Mouse (Mus musculus): Measurements from ENCODE around the gene Mapk8. TPM values are rescaled to one million over a fixed set of nuclear protein-coding genes. Genes with fewer than 3 reads are reported as not detected.
"Not testable (repeated sequence)": the region's sequence is repeated elsewhere in the genome, so short reads cannot be mapped to it uniquely, and the experiment has no call there.

The Mapk8 gene
- polyA plus RNA-seq, 1 experiment from 2014 or later = 55.6 TPM

- Histone ChIP-seq H3K9ac (replicated peaks; ENCODE audit: low read depth, low read length) (no peak overlapping the region), H3K36me3 (ENCODE audit: control insufficient read depth, insufficient read depth, low read length) (no peaks in the 10 kb centered on the region), H3K27ac (ENCODE audit: low read depth, low read length) (no peak overlapping the region), H3K27me3 (ENCODE audit: control insufficient read depth, insufficient read depth, low read length) (peaks cover 3% of the 10 kb centered on the region; the same call in 1 of the 2 replicates), H3K4me3 (ENCODE audit: low read depth, low read length) (no peak overlapping the region), H3K4me2 (ENCODE audit: low read depth, low read length) (no peak overlapping the region), H3K4me1 (ENCODE audit: control insufficient read depth, insufficient read depth, low read length) (peaks cover 3% of the 10 kb centered on the region; the same call in 1 of the 2 replicates), H3K9me3 (ENCODE audit: control insufficient read depth, low read length) (no peaks in the 10 kb centered on the region)
- ATAC-seq (ENCODE audit: low read depth) = no peak
Measured at GRCm38 (mm10) chr14:33450331-33450730, 3.4 kb upstream of the Mapk8 start.

GRCm38 (mm10) chr14:33449296-33449840 lies 2.4 kb upstream of the Mapk8 start:
- no peak overlapping the region for H3K4me2 ChIP-seq (ENCODE audit: low read depth, low read length)
- H3K27ac ChIP-seq (ENCODE audit: low read depth, low read length) = no peak overlapping the region
- no peaks in the 10 kb centered on the region for H3K9me3 ChIP-seq (ENCODE audit: control insufficient read depth, low read length)
- H3K4me1 ChIP-seq (ENCODE audit: control insufficient read depth, insufficient read depth, low read length) = peaks cover 5% of the 10 kb centered on the region; the same call in 1 of the 2 replicates
- ATAC-seq (ENCODE audit: low read depth) = no peak
- H3K4me3 ChIP-seq (ENCODE audit: low read depth, low read length) = no peak overlapping the region
- H3K36me3 ChIP-seq (ENCODE audit: control insufficient read depth, insufficient read depth, low read length) = no peaks in the 10 kb centered on the region
- WGBS = 78% methylated on average over 2 of the region's 2 CpGs
- H3K27me3 ChIP-seq (ENCODE audit: control insufficient read depth, insufficient read depth, low read length) = peaks cover 3% of the 10 kb centered on the region; the same call in 1 of the 2 replicates
- no peak overlapping the region for H3K9ac ChIP-seq (replicated peaks; ENCODE audit: low read depth, low read length)

- no peak overlapping the region for H3K9ac ChIP-seq (replicated peaks; ENCODE audit: low read depth, low read length)
- 92% methylated on average over 4 of the region's 4 CpGs for WGBS
Measured at GRCm38 (mm10) chr14:33448276-33448675, 1.3 kb upstream of the Mapk8 start.

GRCm38 (mm10) chr14:33446561-33447023 lies 366 bp downstream of the Mapk8 start:
- no peaks in the 10 kb centered on the region for H3K36me3 ChIP-seq (ENCODE audit: control insufficient read depth, insufficient read depth, low read length)
- H3K4me3 ChIP-seq (ENCODE audit: low read depth, low read length) = peak overlapping the region; percentile 86
- under 1% methylated on average over 66 of the region's 72 CpGs for WGBS
- H3K9me3 ChIP-seq (ENCODE audit: control insufficient read depth, low read length) = no peaks in the 10 kb centered on the region
- peak overlapping the region; percentile 93 for H3K27ac ChIP-seq (ENCODE audit: low read depth, low read length)
- H3K27me3 ChIP-seq (ENCODE audit: control insufficient read depth, insufficient read depth, low read length) = peaks cover 3% of the 10 kb centered on the region; the same call in 1 of the 2 replicates
- H3K4me2 ChIP-seq (ENCODE audit: low read depth, low read length) = peak overlapping the region; percentile 57
- H3K4me1 ChIP-seq (ENCODE audit: control insufficient read depth, insufficient read depth, low read length) = peaks cover 5% of the 10 kb centered on the region; the same call in 1 of the 2 replicates
- peak; percentile 60 for ATAC-seq (ENCODE audit: low read depth)
- H3K9ac ChIP-seq (replicated peaks; ENCODE audit: low read depth, low read length) = peak overlapping the region; percentile 93

More at GRCm38 (mm10) chr14:33448276-33448675, 1.3 kb upstream of the Mapk8 start:
- peaks cover 5% of the 10 kb centered on the region; the same call in 1 of the 2 replicates for H3K4me1 ChIP-seq (ENCODE audit: control insufficient read depth, insufficient read depth, low read length)
- ATAC-seq (ENCODE audit: low read depth) = no peak
- H3K4me2 ChIP-seq (ENCODE audit: low read depth, low read length) = no peak overlapping the region
- no peaks in the 10 kb centered on the region for H3K36me3 ChIP-seq (ENCODE audit: control insufficient read depth, insufficient read depth, low read length)
- no peak overlapping the region for H3K4me3 ChIP-seq (ENCODE audit: low read depth, low read length)
- H3K27me3 ChIP-seq (ENCODE audit: control insufficient read depth, insufficient read depth, low read length) = peaks cover 3% of the 10 kb centered on the region; the same call in 1 of the 2 replicates
- H3K27ac ChIP-seq (ENCODE audit: low read depth, low read length) = no peak overlapping the region
- no peaks in the 10 kb centered on the region for H3K9me3 ChIP-seq (ENCODE audit: control insufficient read depth, low read length)

GRCm38 (mm10) chr14:33445962-33446361 lies 996 bp downstream of the Mapk8 start:
- 39% methylated on average over 3 of the region's 3 CpGs for WGBS
- H3K27ac ChIP-seq (ENCODE audit: low read depth, low read length) = no peak overlapping the region

GRCm38 (mm10) chr14:33443780-33444179 lies 3.2 kb downstream of the Mapk8 start:
- WGBS = 84% methylated on average over 2 of the region's 2 CpGs
- H3K9ac ChIP-seq (replicated peaks; ENCODE audit: low read depth, low read length) = no peak overlapping the region
- H3K4me2 ChIP-seq (ENCODE audit: low read depth, low read length) = no peak overlapping the region
- H3K4me1 ChIP-seq (ENCODE audit: control insufficient read depth, insufficient read depth, low read length) = peaks cover 5% of the 10 kb centered on the region; the same call in 1 of the 2 replicates
- H3K27ac ChIP-seq (ENCODE audit: low read depth, low read length) = no peak overlapping the region
- no peaks in the 10 kb centered on the region for H3K27me3 ChIP-seq (ENCODE audit: control insufficient read depth, insufficient read depth, low read length)
- H3K9me3 ChIP-seq (ENCODE audit: control insufficient read depth, low read length) = no peaks in the 10 kb centered on the region
- H3K36me3 ChIP-seq (ENCODE audit: control insufficient read depth, insufficient read depth, low read length) = no peaks in the 10 kb centered on the region
- H3K4me3 ChIP-seq (ENCODE audit: low read depth, low read length) = no peak overlapping the region
- no peak for ATAC-seq (ENCODE audit: low read depth)

More at GRCm38 (mm10) chr14:33445962-33446361, 996 bp downstream of the Mapk8 start:
- Histone ChIP-seq H3K4me3 (ENCODE audit: low read depth, low read length) (peak overlapping the region; percentile 86), H3K27me3 (ENCODE audit: control insufficient read depth, insufficient read depth, low read length) (no peaks in the 10 kb centered on the region), H3K9ac (replicated peaks; ENCODE audit: low read depth, low read length) (peak overlapping the region; percentile 93), H3K9me3 (ENCODE audit: control insufficient read depth, low read length) (no peaks in the 10 kb centered on the region), H3K4me2 (ENCODE audit: low read depth, low read length) (peak overlapping the region; percentile 57), H3K4me1 (ENCODE audit: control insufficient read depth, insufficient read depth, low read length) (peaks cover 5% of the 10 kb centered on the region; the same call in 1 of the 2 replicates), H3K36me3 (ENCODE audit: control insufficient read depth, insufficient read depth, low read length) (no peaks in the 10 kb centered on the region)
- ATAC-seq (ENCODE audit: low read depth) = no peak

- H3K4me3 ChIP-seq (ENCODE audit: low read depth, low read length); H3K27me3 ChIP-seq (ENCODE audit: control insufficient read depth, insufficient read depth, low read length); H3K27ac ChIP-seq (ENCODE audit: low read depth, low read length); H3K9me3 ChIP-seq (ENCODE audit: control insufficient read depth, low read length); H3K4me1 ChIP-seq (ENCODE audit: control insufficient read depth, insufficient read depth, low read length); H3K9ac ChIP-seq (replicated peaks; ENCODE audit: low read depth, low read length); H3K36me3 ChIP-seq (ENCODE audit: control insufficient read depth, insufficient read depth, low read length); ATAC-seq (ENCODE audit: low read depth); H3K4me2 ChIP-seq (ENCODE audit: low read depth, low read length): not testable (repeated sequence)
- 77% methylated on average over 4 of the region's 4 CpGs for WGBS
Measured at GRCm38 (mm10) chr14:33432485-33432884, 14.5 kb downstream of the Mapk8 start.

- Histone ChIP-seq H3K4me3 (ENCODE audit: low read depth, low read length) (no peak overlapping the region), H3K9ac (replicated peaks; ENCODE audit: low read depth, low read length) (no peak overlapping the region), H3K36me3 (ENCODE audit: control insufficient read depth, insufficient read depth, low read length) (no peaks in the 10 kb centered on the region), H3K9me3 (ENCODE audit: control insufficient read depth, low read length) (no peaks in the 10 kb centered on the region), H3K4me1 (ENCODE audit: control insufficient read depth, insufficient read depth, low read length) (no peaks in the 10 kb centered on the region), H3K4me2 (ENCODE audit: low read depth, low read length) (no peak overlapping the region), H3K27me3 (ENCODE audit: control insufficient read depth, insufficient read depth, low read length) (no peaks in the 10 kb centered on the region), H3K27ac (ENCODE audit: low read depth, low read length) (no peak overlapping the region)
- no peak for ATAC-seq (ENCODE audit: low read depth)
Measured at GRCm38 (mm10) chr14:33424124-33424523, 22.8 kb downstream of the Mapk8 start.

- no peak for ATAC-seq (ENCODE audit: low read depth)
- H3K27me3 ChIP-seq (ENCODE audit: control insufficient read depth, insufficient read depth, low read length) = no peaks in the 10 kb centered on the region
- H3K4me3 ChIP-seq (ENCODE audit: low read depth, low read length) = no peak overlapping the region
- H3K4me1 ChIP-seq (ENCODE audit: control insufficient read depth, insufficient read depth, low read length) = no peaks in the 10 kb centered on the region
- WGBS = 81% methylated on average over 1 of the region's 1 CpGs
- no peaks in the 10 kb centered on the region for H3K9me3 ChIP-seq (ENCODE audit: control insufficient read depth, low read length)
- no peak overlapping the region for H3K4me2 ChIP-seq (ENCODE audit: low read depth, low read length)
- H3K9ac ChIP-seq (replicated peaks; ENCODE audit: low read depth, low read length) = no peak overlapping the region
- H3K27ac ChIP-seq (ENCODE audit: low read depth, low read length) = no peak overlapping the region
- no peaks in the 10 kb centered on the region for H3K36me3 ChIP-seq (ENCODE audit: control insufficient read depth, insufficient read depth, low read length)
Measured at GRCm38 (mm10) chr14:33423003-33423402, 24.0 kb downstream of the Mapk8 start.

All from neural tube, embryonic 14.5 days (tissue).